Mouse (Mus musculus) heart, postnatal 4 days (tissue): ENCODE results near the gene Foxq1. TPM values are rescaled to one million over a fixed set of nuclear protein-coding genes. Genes with fewer than 3 reads are reported as not detected.

ENCODE experiments used
- DNase-seq: peaks from one replicate; pipeline ENCODE4 v3.0.0; 2021
- total RNA-seq, 2 experiments: library from RNA; stranded (reverse); gene quantifications; 2 replicates each; pipeline ENCODE4 v1.2.3; 2021

Foxq1 gene
- total RNA-seq, 2 experiments from 2014 or later = 0.07 TPM; not detected in 1

GRCm38 (mm10) chr13:31572806-31573508 lies 17.0 kb downstream of the Foxq1 start:
- no peak for DNase-seq

- DNase-seq = no peak
Measured at GRCm38 (mm10) chr13:31574627-31575026, 18.7 kb downstream of the Foxq1 start.

- DNase-seq = no peak
Measured at GRCm38 (mm10) chr13:31576696-31577095, 20.8 kb downstream of the Foxq1 start.

- no peak for DNase-seq
Measured at GRCm38 (mm10) chr13:31577576-31577975, 21.6 kb downstream of the Foxq1 start.

GRCm38 (mm10) chr13:31578389-31578788 lies 22.5 kb downstream of the Foxq1 start:
- DNase-seq = no peak

GRCm38 (mm10) chr13:31579866-31580265 lies 23.9 kb downstream of the Foxq1 start:
- no peak for DNase-seq

GRCm38 (mm10) chr13:31587341-31587740 lies 31.4 kb downstream of the Foxq1 start:
- DNase-seq = no peak

GRCm38 (mm10) chr13:31599576-31599975 lies 43.6 kb downstream of the Foxq1 start:
- DNase-seq = no peak

- no peak for DNase-seq
Measured at GRCm38 (mm10) chr13:31603964-31604363, 48.0 kb downstream of the Foxq1 start.

Other genes with a start within 250 kb of the Foxq1 start
- not detected for gene A530084C06Rik, start 3.2 kb downstream of the Foxq1 start, total RNA-seq
- not detected for gene Foxf2, start 69.7 kb downstream of the Foxq1 start, total RNA-seq